Mouse (Mus musculus): ENCODE measurements at regions not wholly inside any gene's neighbourhood (a gene's known extent, or its start where the extent isn't known, plus 50 kb on each side); places are given as distances from the start of the nearest gene placed in this dataset.

GRCm38 (mm10) chr2:118028881-118029280 is 82.8 kb upstream of the Thbs1 start:
- in situ Hi-C loops (cut with MseI, MboI) = no loop called here

- in situ Hi-C loops (cut with MseI, MboI) = no loop called here
These were observed 82.1 kb upstream of the Thbs1 start for GRCm38 (mm10) chr2:118029470-118030108.

- in situ Hi-C loops (cut with MseI, MboI) = no loop called here
These were observed 80.0 kb upstream of the Thbs1 start for GRCm38 (mm10) chr2:118031662-118032061.

- in situ Hi-C loops (cut with MseI, MboI) = no loop called here
These were observed 78.3 kb upstream of the Thbs1 start for GRCm38 (mm10) chr2:118033377-118033776.

GRCm38 (mm10) chr2:118034026-118034425 is 77.7 kb upstream of the Thbs1 start:
- in situ Hi-C loops (cut with MseI, MboI) = no loop called here

- in situ Hi-C loops (cut with MseI, MboI) = no loop called here
These were observed 76.3 kb upstream of the Thbs1 start for GRCm38 (mm10) chr2:118035333-118035732.

- in situ Hi-C loops (cut with MseI, MboI) = no loop called here
These were observed 72.5 kb upstream of the Thbs1 start for GRCm38 (mm10) chr2:118038859-118039818.

- in situ Hi-C loops (cut with MseI, MboI) = no loop called here
These were observed 71.9 kb upstream of the Thbs1 start for GRCm38 (mm10) chr2:118039819-118040206.

- in situ Hi-C loops (cut with MseI, MboI) = no loop called here
These were observed 69.2 kb upstream of the Thbs1 start for GRCm38 (mm10) chr2:118042380-118043055.

GRCm38 (mm10) chr2:118044666-118045065 is 67.0 kb upstream of the Thbs1 start:
- in situ Hi-C loops (cut with MseI, MboI) = no loop called here

- in situ Hi-C loops (cut with MseI, MboI) = no loop called here
These were observed 61.4 kb upstream of the Thbs1 start for GRCm38 (mm10) chr2:118050326-118050725.

- in situ Hi-C loops (cut with MseI, MboI) = no loop called here
These were observed 60.1 kb upstream of the Thbs1 start for GRCm38 (mm10) chr2:118051610-118052009.

GRCm38 (mm10) chr2:118053512-118053911 is 58.2 kb upstream of the Thbs1 start:
- in situ Hi-C loops (cut with MseI, MboI) = no loop called here

GRCm38 (mm10) chr2:118058654-118059395 is 52.9 kb upstream of the Thbs1 start:
- in situ Hi-C loops (cut with MseI, MboI) = no loop called here

- in situ Hi-C loops (cut with MseI, MboI) = no loop called here
These were observed 50.4 kb upstream of the Thbs1 start for GRCm38 (mm10) chr2:118061291-118061690.
